Mouse (Mus musculus) heart, postnatal 0 days (tissue): ENCODE measurements around the gene 1700011L22Rik. TPM values are rescaled to one million over a fixed set of nuclear protein-coding genes. Genes with fewer than 3 reads are reported as not detected.

Source experiments
- ATAC-seq: fragments of 200-750 bp; cut with Nextera tagmentation; 2 replicates; pipeline ENCODE4 v1.8.0; 2017; ENCODE audit warnings: low read depth, moderate number of reproducible peaks, moderate library complexity; ENCODE audit not compliant: insufficient read depth
- DNase-seq: peaks from one replicate; pipeline ENCODE4 v3.0.0-alpha.2; 2016; ENCODE audit warnings: low spot score
- H3K27ac ChIP-seq: fragments of 300-500 bp; sonication (generic); 2 replicates; pipeline ENCODE4 v1.5.1; 2014; ENCODE audit warnings: low read depth, mild to moderate bottlenecking
- H3K27me3 ChIP-seq: fragments of 300-500 bp; sonication (generic); 2 replicates; pipeline ENCODE4 v1.6.1; 2014; ENCODE audit warnings: low read length, mixed read lengths; ENCODE audit not compliant: control insufficient read depth, insufficient read depth
- H3K36me3 ChIP-seq: fragments of 300-500 bp; sonication (generic); replicated peaks from 2 replicates; pipeline ENCODE4 v1.6.1; 2014; ENCODE audit warnings: low read length, mixed read lengths; ENCODE audit not compliant: control insufficient read depth, insufficient read depth
- H3K4me1 ChIP-seq: fragments of 300-500 bp; sonication (generic); 2 replicates; pipeline ENCODE4 v1.6.1; 2014; ENCODE audit warnings: antibody characterized with exemption; ENCODE audit not compliant: control insufficient read depth, insufficient read depth
- H3K4me2 ChIP-seq: fragments of 300-500 bp; sonication (generic); 2 replicates; pipeline ENCODE4 v1.6.1; 2014; ENCODE audit warnings: low read depth, mild to moderate bottlenecking, low read length, moderate library complexity
- H3K4me3 ChIP-seq: fragments of 300-500 bp; sonication (generic); 2 replicates; pipeline ENCODE4 v1.5.1; 2014; ENCODE audit warnings: low read depth, low read length
- H3K9ac ChIP-seq: fragments of 300-500 bp; sonication (generic); replicated peaks from 2 replicates; pipeline ENCODE4 v1.6.1; 2014; ENCODE audit warnings: low read depth, low read length, mixed read lengths
- H3K9me3 ChIP-seq: fragments of 300-500 bp; sonication (generic); replicated peaks from 2 replicates; pipeline ENCODE4 v1.6.1; 2016; ENCODE audit warnings: low read length; ENCODE audit not compliant: control insufficient read depth
- CTCF ChIP-seq: IDR thresholded peaks from 2 replicates; pipeline ENCODE4 v1.5.1; 2016; ENCODE audit warnings: antibody characterized with exemption, control low read depth, low read depth
- EP300 ChIP-seq: IDR thresholded peaks from 2 replicates; pipeline ENCODE4 v1.6.1; 2016; ENCODE audit warnings: antibody characterized with exemption, low read depth
- WGBS: fragments of 180-500 bp; shearing (Covaris S2); extraction: QIAGEN DNeasy Blood & Tissue Kit; methylation state at CpG from one replicate; pipeline ENCODE4 v1.1.7; 2014; 5-methylcytosine and 5-hydroxymethylcytosine counted together
- polyA plus RNA-seq: library from polyadenylated mRNA; unstranded; fragments of >200 nt; fragmentation: Nextera tagmentation; extraction: Ambion mirVana; gene quantifications from 2 replicates; pipeline ENCODE4 v1.2.1, GENCODE M21; 2015
- total RNA-seq: library from RNA; depleted of rRNA; stranded (reverse); fragments of >200 nt; gene quantifications from 2 replicates; pipeline ENCODE4 v1.2.3, GENCODE M21; 2014; ENCODE audit warnings: low replicate concordance

The 1700011L22Rik gene
- total and polyA plus RNA-seq, 2 experiments from 2014 or later, result 0.12 TPM; not detected in 1

DNA sequence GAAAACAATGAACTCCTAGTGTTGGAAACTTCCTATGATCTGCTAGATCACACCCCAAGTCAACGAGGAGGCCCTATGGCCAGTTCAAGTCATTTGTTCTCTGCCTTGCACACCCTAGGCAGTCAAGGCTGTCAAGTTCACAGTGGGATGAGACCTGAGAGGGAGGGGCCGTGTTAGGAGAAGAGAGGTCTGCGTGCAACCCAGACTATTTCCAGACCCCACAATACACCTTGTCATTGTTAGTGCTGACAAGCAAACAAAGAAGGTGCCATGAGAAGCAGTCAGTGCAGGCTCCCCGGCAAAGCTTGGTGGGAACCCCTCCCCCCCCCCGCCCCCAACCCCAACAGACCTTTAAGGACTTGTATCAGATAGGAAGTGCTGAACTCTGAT is 25.6 kb downstream of the 1700011L22Rik start:
- ATAC-seq (0 out of 2 replicates have a peak, but pooled peaks have one; percentile 44), DNase-seq (no peak)
- Histone ChIP-seq H3K4me3 (no peak overlapping the region), H3K9me3 (no peaks in the 10 kb centered on the region), H3K27me3 (no peaks in the 10 kb centered on the region), H3K36me3 (no peaks in the 10 kb centered on the region), H3K27ac (peak overlapping the region; percentile 74; the same call in 1 of the 2 replicates), H3K4me1 (peaks cover 16% of the 10 kb centered on the region), H3K9ac (no peak overlapping the region), H3K4me2 (no peak overlapping the region)
- no peak for TF ChIP-seq CTCF
- TF ChIP-seq EP300, result no peak
- WGBS, result 38% methylated on average over 5 of the region's 5 CpGs

GRCm38 (mm10) chr8:79222106-79222751 is 26.1 kb downstream of the 1700011L22Rik start:
- H3K9me3 ChIP-seq, result no peaks in the 10 kb centered on the region
- no peak for DNase-seq
- no peaks in the 10 kb centered on the region for H3K27me3 ChIP-seq
- no peak overlapping the region for H3K4me2 ChIP-seq
- peaks cover 16% of the 10 kb centered on the region for H3K4me1 ChIP-seq
- H3K27ac ChIP-seq, result peak overlapping the region; percentile 74
- H3K9ac ChIP-seq, result no peak overlapping the region; the same call in 1 of the 2 replicates
- TF ChIP-seq EP300 (0 out of 2 replicates have a peak, but pooled peaks have one; percentile 41), CTCF (no peak)
- peak; percentile 62 for ATAC-seq
- WGBS, result 25% methylated on average over 5 of the region's 5 CpGs
- no peak overlapping the region for H3K4me3 ChIP-seq
- no peaks in the 10 kb centered on the region for H3K36me3 ChIP-seq

GRCm38 (mm10) chr8:79211630-79212029 is 36.7 kb downstream of the 1700011L22Rik start:
- DNase-seq, result no peak
- no peaks in the 10 kb centered on the region for H3K27me3 ChIP-seq
- no peaks in the 10 kb centered on the region for H3K36me3 ChIP-seq
- TF ChIP-seq EP300, result no peak
- 57% methylated on average over 9 of the region's 9 CpGs for WGBS
- no peak overlapping the region for H3K4me3 ChIP-seq
- H3K4me2 ChIP-seq, result no peak overlapping the region
- no peak for ATAC-seq
- peaks cover 38% of the 10 kb centered on the region for H3K4me1 ChIP-seq
- no peak overlapping the region for H3K27ac ChIP-seq
- no peak overlapping the region for H3K9ac ChIP-seq
- no peaks in the 10 kb centered on the region for H3K9me3 ChIP-seq

DNA sequence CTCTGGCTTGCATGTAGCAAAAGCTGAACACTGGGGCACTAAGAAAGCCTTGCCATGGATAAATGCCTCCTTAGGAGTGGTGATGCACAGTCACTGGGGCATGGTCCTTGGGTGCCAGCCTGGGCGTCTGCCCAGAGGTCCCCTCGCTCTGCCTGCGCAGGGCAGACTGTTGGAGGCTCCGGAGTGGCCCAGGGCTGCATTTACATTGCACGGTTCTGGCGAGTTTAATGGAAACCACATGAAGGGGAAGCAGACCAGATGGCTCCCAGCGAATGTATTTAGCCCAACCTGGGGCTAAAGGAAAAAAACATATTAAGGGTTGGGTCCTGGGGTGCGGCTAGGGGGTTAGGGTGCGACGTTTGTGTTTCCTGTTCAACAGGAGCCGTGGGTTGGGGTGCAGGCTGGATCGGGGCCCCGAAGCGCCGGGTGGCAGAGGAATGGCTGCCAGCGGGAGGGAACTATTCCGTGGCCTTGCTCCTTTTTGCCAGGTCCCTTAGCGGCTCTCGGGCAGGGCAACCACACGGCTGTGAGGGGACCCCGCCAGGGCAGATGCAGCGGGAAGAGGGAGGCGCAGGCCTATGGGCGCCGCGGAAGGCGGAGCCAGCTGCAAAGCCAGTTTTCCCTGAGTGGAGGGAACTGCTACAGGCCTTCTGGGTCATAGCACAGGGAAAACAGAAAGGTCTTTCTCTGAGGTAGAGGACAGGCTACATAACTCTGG is 38.6 kb downstream of the 1700011L22Rik start:
- peak overlapping the region; percentile 97 for H3K27ac ChIP-seq
- peak overlapping the region; percentile 38 for H3K4me3 ChIP-seq
- 6% methylated on average over 27 of the region's 27 CpGs for WGBS
- DNase-seq (peak; percentile 59), ATAC-seq (peak; percentile 56)
- no peaks in the 10 kb centered on the region for H3K36me3 ChIP-seq
- no peaks in the 10 kb centered on the region for H3K27me3 ChIP-seq
- peak overlapping the region; percentile 60 for H3K4me2 ChIP-seq
- peaks cover 38% of the 10 kb centered on the region for H3K4me1 ChIP-seq
- TF ChIP-seq CTCF (no peak), EP300 (no peak; the same call in 1 of the 2 replicates)
- H3K9me3 ChIP-seq, result no peaks in the 10 kb centered on the region
- H3K9ac ChIP-seq, result peak overlapping the region; percentile 67

GRCm38 (mm10) chr8:79208691-79209640 is 39.4 kb downstream of the 1700011L22Rik start:
- Histone ChIP-seq H3K9me3 (no peaks in the 10 kb centered on the region), H3K4me2 (peak overlapping the region; percentile 60), H3K4me1 (peaks cover 38% of the 10 kb centered on the region), H3K9ac (peak overlapping the region; percentile 67), H3K27ac (peak overlapping the region; percentile 97), H3K36me3 (no peaks in the 10 kb centered on the region), H3K27me3 (no peaks in the 10 kb centered on the region), H3K4me3 (peak overlapping the region; percentile 38)
- TF ChIP-seq EP300 (peak; percentile 18; the same call in 1 of the 2 replicates), CTCF (no peak)
- ATAC-seq, result peak; percentile 91
- WGBS, result 16% methylated on average over 15 of the region's 15 CpGs
- peak; percentile 92 for DNase-seq
